Mouse (Mus musculus) heart, embryonic 14.5 days (tissue): ENCODE measurements around the gene Macf1. TPM values are rescaled to one million over a fixed set of nuclear protein-coding genes. Genes with fewer than 3 reads are reported as not detected.

Experiments used
- ATAC-seq: fragments of 200-750 bp; cut with Nextera tagmentation; 2 replicates; pipeline ENCODE4 v1.8.0; 2017; ENCODE audit warnings: low read depth, moderate TSS enrichment; ENCODE audit not compliant: insufficient number of reproducible peaks, insufficient read depth, low FRiP score
- H3K27ac ChIP-seq, 2 experiments: fragments of 200-500 bp in 1 of 2; fragments of 300-500 bp in 1 of 2; sonication (generic) in 1 of 2; replicated peaks in 1 of 2; 2 replicates each; pipeline ENCODE4 v1.5.1; 2012 to 2014; ENCODE audit warnings: low read depth in 2 of 2, low read length in 2 of 2, control low read depth in 1 of 2, mild to moderate bottlenecking in 1 of 2, mixed read lengths in 1 of 2; ENCODE audit not compliant: control insufficient read depth in 1 of 2, insufficient read depth in 1 of 2
- H3K27me3 ChIP-seq: fragments of 300-500 bp; sonication (generic); 2 replicates; pipeline ENCODE4 v1.6.1; 2014; ENCODE audit warnings: mild to moderate bottlenecking, low read length, control low read depth; ENCODE audit not compliant: control insufficient read depth, insufficient read depth
- H3K36me3 ChIP-seq: fragments of 300-500 bp; sonication (generic); 2 replicates; pipeline ENCODE4 v1.6.1; 2014; ENCODE audit warnings: mild to moderate bottlenecking, control low read depth, low read length, mixed read lengths; ENCODE audit not compliant: control insufficient read depth, insufficient read depth
- H3K4me1 ChIP-seq, 2 experiments: fragments of 200-500 bp in 1 of 2; fragments of 300-500 bp in 1 of 2; sonication (generic) in 1 of 2; 2 replicates each; pipeline ENCODE4 v1.6.1; 2012 to 2014; ENCODE audit warnings: low read length in 2 of 2, control low read depth in 1 of 2, mixed read lengths in 1 of 2; ENCODE audit not compliant: control insufficient read depth in 2 of 2, insufficient read depth in 2 of 2
- H3K4me2 ChIP-seq: fragments of 300-500 bp; sonication (generic); 2 replicates; pipeline ENCODE4 v1.6.1; 2014; ENCODE audit warnings: mild to moderate bottlenecking, low read length
- H3K4me3 ChIP-seq, 2 experiments: fragments of 200-500 bp in 1 of 2; fragments of 300-500 bp in 1 of 2; sonication (generic) in 1 of 2; 2 replicates each; pipeline ENCODE4 v1.5.1; 2012 to 2014; ENCODE audit warnings: low read length in 2 of 2, mild to moderate bottlenecking in 2 of 2, control low read depth in 1 of 2, low read depth in 1 of 2, moderate library complexity in 1 of 2; ENCODE audit not compliant: control insufficient read depth in 1 of 2, insufficient read depth in 1 of 2
- H3K9ac ChIP-seq: fragments of 300-500 bp; sonication (generic); 2 replicates; pipeline ENCODE4 v1.6.1; 2014; ENCODE audit warnings: mild to moderate bottlenecking, low read length
- H3K9me3 ChIP-seq: fragments of 300-500 bp; sonication (generic); 2 replicates; pipeline ENCODE4 v1.6.1; 2016; ENCODE audit warnings: low read length, control low read depth; ENCODE audit not compliant: control insufficient read depth
- WGBS: fragments of 180-500 bp; shearing (Covaris S2); extraction: QIAGEN DNeasy Blood & Tissue Kit; methylation state at CpG from one replicate; pipeline ENCODE4 v1.1.7; 2014; 5-methylcytosine and 5-hydroxymethylcytosine counted together
- polyA plus RNA-seq: library from polyadenylated mRNA; unstranded; fragments of >200 nt; fragmentation: Nextera tagmentation; extraction: Ambion mirVana; gene quantifications from 2 replicates; pipeline ENCODE4 v1.2.1, GENCODE M21; 2014

Macf1 gene
- polyA plus RNA-seq, 1 experiment from 2014 or later: 107 TPM

DNA sequence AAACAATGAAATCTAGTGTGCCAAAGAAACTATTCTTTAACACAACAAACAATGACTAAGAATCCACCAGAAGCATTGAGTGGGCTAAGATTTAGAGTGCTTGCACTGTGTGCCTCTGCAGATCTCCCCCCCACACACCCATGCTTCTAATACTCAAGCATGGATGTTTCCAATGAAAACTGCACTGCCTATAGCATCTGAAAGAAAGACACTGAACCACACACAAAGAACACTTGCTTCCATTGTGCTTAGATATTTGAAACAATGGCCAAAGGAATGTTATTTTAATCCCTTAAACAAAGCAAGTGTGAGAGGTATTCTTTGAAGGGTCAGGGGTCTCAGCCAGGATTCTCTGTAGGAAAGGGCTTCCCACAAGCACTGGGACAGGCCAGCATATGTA, 140.5 kb downstream of the Macf1 start:
- H3K4me2 ChIP-seq: no peak overlapping the region
- H3K9ac ChIP-seq: no peak overlapping the region
- peaks cover 42% of the 10 kb centered on the region for H3K36me3 ChIP-seq
- no peak for ATAC-seq
- H3K4me3 ChIP-seq: no peak overlapping the region
- H3K9me3 ChIP-seq: no peaks in the 10 kb centered on the region
- H3K27me3 ChIP-seq: no peaks in the 10 kb centered on the region
- H3K4me1 ChIP-seq: peaks cover 2% of the 10 kb centered on the region in 2 experiments; a peak in 3 of 4 replicates
- no peak overlapping the region for H3K27ac ChIP-seq

- Histone ChIP-seq H3K9ac (no peak overlapping the region), H3K4me1 (no peaks in the 10 kb centered on the region), H3K27ac (no peak overlapping the region), H3K4me2 (no peak overlapping the region), H3K9me3 (no peaks in the 10 kb centered on the region), H3K27me3 (no peaks in the 10 kb centered on the region), H3K4me3 (no peak overlapping the region), H3K36me3 (peaks cover 63% of the 10 kb centered on the region)
- ATAC-seq: no peak
- 25% methylated on average over 1 of the region's 1 CpGs for whole genome bisulfite sequencing
Measured at GRCm38 (mm10) chr4:123535271-123535670, 148.9 kb downstream of the Macf1 start.

GRCm38 (mm10) chr4:123532001-123532400, 152.2 kb downstream of the Macf1 start:
- no peak for ATAC-seq
- WGBS: 48% methylated on average over 3 of the region's 3 CpGs
- no peak overlapping the region for H3K27ac ChIP-seq

DNA sequence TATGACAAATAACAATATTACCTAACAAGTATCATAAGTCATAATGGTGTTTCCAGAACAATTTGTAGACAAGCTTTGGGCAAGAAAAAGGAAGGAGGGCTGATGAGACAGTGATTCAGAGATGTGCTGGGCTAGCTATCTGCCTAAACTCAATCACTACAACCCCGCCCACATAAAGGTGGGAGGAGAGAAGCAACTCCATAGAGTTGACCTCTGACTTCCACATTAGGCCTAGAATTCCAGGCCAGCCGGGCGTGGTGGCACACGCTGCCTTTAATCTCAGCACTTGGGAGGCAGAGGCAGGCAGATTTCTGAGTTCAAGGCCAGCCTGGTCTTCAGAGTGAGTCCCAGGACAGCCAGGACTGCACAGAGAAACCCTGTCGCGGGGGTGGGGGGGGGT, 153.2 kb downstream of the Macf1 start:
- Histone ChIP-seq H3K4me2 (no peak overlapping the region), H3K9me3 (no peaks in the 10 kb centered on the region), H3K9ac (no peak overlapping the region), H3K27ac (no peak overlapping the region), H3K4me1 (peaks cover 6 to 26% of the 10 kb centered on the region in 2 experiments; a peak in 2 of 4 replicates), H3K27me3 (no peaks in the 10 kb centered on the region), H3K4me3 (no peak overlapping the region), H3K36me3 (peaks cover 32% of the 10 kb centered on the region)
- no peak for ATAC-seq
- 85% methylated on average over 6 of the region's 6 CpGs for WGBS

More at GRCm38 (mm10) chr4:123532001-123532400, 152.2 kb downstream of the Macf1 start:
- Histone ChIP-seq H3K36me3 (peaks cover 32% of the 10 kb centered on the region), H3K4me3 (no peak overlapping the region), H3K9ac (no peak overlapping the region), H3K4me1 (peaks cover 4 to 21% of the 10 kb centered on the region in 2 experiments; a peak in 2 of 4 replicates), H3K9me3 (no peaks in the 10 kb centered on the region), H3K27me3 (no peaks in the 10 kb centered on the region), H3K4me2 (no peak overlapping the region)

GRCm38 (mm10) chr4:123529230-123529629, 154.9 kb downstream of the Macf1 start:
- Histone ChIP-seq H3K4me2 (no peak overlapping the region), H3K9ac (no peak overlapping the region), H3K36me3 (peaks cover 26% of the 10 kb centered on the region), H3K4me3 (no peak overlapping the region), H3K9me3 (no peaks in the 10 kb centered on the region), H3K4me1 (peaks cover 6 to 26% of the 10 kb centered on the region in 2 experiments; a peak in 2 of 4 replicates), H3K27ac (peak overlapping the region in 1 of 2 experiments; percentile 24; a peak in 1 of 4 replicates), H3K27me3 (no peaks in the 10 kb centered on the region)
- ATAC-seq: no peak
- 65% methylated on average over 6 of the region's 6 CpGs for WGBS

GRCm38 (mm10) chr4:123527607-123528010, 156.6 kb downstream of the Macf1 start:
- Histone ChIP-seq H3K27me3 (no peaks in the 10 kb centered on the region), H3K9me3 (no peaks in the 10 kb centered on the region), H3K4me3 (peak overlapping the region in 1 of 2 experiments; percentile 22; a peak in 2 of 4 replicates), H3K4me2 (peak overlapping the region; percentile 57), H3K27ac (peak overlapping the region; percentile 49 to 50), H3K36me3 (peaks cover 15% of the 10 kb centered on the region), H3K9ac (peak overlapping the region; percentile 59), H3K4me1 (peaks cover 6 to 38% of the 10 kb centered on the region in 2 experiments; a peak in 2 of 4 replicates)
- 16% methylated on average over 8 of the region's 8 CpGs for WGBS
- 0 out of 2 replicates have a peak, but pooled peaks have one; percentile 44 for ATAC-seq

DNA sequence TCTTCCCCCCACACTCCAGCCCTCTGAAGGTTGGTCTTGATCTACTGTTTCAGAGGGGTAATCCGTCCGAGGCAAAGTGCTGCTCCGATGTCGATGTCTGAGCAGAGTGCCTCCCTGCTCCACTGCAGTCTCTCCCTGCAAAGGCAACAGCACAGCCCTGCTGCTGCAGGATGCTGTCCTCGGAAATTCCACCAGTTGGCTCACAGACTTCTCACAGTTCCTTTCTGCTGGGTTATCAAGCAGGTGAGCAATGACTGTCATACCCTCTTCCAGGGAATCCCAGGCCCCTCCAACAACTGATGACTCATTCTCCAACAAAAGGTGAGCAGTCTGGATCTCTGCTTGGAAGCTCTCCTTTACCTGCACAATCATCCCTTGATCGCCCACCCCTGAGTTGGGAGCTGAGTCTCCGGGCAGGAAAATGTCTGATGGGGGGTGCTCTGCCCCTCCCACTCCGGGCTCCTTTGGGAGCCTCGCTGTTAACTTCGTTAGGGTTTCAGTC, 157.3 kb downstream of the Macf1 start:
- no peaks in the 10 kb centered on the region for H3K27me3 ChIP-seq
- H3K4me3 ChIP-seq: no peak overlapping the region
- whole genome bisulfite sequencing: 42% methylated on average over 10 of the region's 10 CpGs
- H3K4me1 ChIP-seq: peaks cover 6 to 39% of the 10 kb centered on the region in 2 experiments; a peak in 2 of 4 replicates
- H3K36me3 ChIP-seq: peaks cover 12% of the 10 kb centered on the region
- no peak for ATAC-seq
- peak overlapping the region; percentile 59 for H3K9ac ChIP-seq
- H3K27ac ChIP-seq: peak overlapping the region; percentile 49 to 50
- no peaks in the 10 kb centered on the region for H3K9me3 ChIP-seq
- H3K4me2 ChIP-seq: peak overlapping the region; percentile 57

DNA sequence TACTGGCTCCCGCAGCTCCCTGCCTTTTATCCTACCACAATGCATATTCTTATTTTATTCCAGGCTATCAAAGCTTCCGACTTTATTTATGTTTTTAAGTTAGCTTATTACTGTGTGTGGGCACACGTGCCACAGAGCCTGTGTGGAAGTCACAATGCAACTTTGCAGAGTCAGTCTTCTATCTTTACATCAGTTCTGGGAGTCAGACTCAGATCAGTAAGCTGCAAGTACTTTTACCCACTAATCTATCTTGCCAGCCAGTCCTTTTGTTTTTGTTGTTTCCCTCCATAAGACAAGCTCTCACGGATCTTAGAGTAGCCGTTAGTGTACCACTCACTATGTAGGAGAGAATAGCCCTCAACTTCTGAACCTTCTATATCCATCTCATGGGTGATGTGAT, 159.4 kb downstream of the Macf1 start:
- peaks cover 12% of the 10 kb centered on the region for H3K36me3 ChIP-seq
- 86% methylated on average over 5 of the region's 5 CpGs for WGBS
- H3K27ac ChIP-seq: no peak overlapping the region
- peaks cover 6 to 39% of the 10 kb centered on the region in 2 experiments; a peak in 2 of 4 replicates for H3K4me1 ChIP-seq
- H3K27me3 ChIP-seq: no peaks in the 10 kb centered on the region
- H3K9me3 ChIP-seq: no peaks in the 10 kb centered on the region
- no peak overlapping the region for H3K4me3 ChIP-seq
- no peak overlapping the region for H3K4me2 ChIP-seq
- no peak for ATAC-seq
- H3K9ac ChIP-seq: no peak overlapping the region
